Mouse (Mus musculus): ENCODE data around the gene Bco2. TPM values are rescaled to one million over a fixed set of nuclear protein-coding genes. Genes with fewer than 3 reads are reported as not detected.

The Bco2 gene
- polyA plus RNA-seq (2012; rRNA removed; ENCODE audit: low replicate concordance), result 0.36 and 1.1 TPM in 2 replicates

DNA sequence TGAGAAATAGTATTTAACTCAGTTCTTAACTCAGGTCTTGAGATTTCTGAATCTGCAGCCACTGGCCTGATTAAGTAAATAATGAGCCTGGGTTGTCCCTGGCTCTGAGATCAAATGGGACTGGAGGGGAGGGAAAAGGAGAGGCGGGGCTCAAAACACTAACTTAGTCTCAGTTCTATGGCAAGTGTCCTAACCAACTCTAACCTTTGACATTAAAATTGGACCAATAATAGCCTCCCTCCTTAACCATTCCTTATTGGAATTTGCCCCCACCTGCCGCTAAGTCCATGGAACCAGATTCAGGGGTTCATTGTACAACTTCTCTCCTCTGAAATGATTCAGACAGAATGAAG is at the start of gene Bco2:
Gene Bco2, minus strand, starts transcription at position 88 of the 353 bp plus-strand sequence.

DNA sequence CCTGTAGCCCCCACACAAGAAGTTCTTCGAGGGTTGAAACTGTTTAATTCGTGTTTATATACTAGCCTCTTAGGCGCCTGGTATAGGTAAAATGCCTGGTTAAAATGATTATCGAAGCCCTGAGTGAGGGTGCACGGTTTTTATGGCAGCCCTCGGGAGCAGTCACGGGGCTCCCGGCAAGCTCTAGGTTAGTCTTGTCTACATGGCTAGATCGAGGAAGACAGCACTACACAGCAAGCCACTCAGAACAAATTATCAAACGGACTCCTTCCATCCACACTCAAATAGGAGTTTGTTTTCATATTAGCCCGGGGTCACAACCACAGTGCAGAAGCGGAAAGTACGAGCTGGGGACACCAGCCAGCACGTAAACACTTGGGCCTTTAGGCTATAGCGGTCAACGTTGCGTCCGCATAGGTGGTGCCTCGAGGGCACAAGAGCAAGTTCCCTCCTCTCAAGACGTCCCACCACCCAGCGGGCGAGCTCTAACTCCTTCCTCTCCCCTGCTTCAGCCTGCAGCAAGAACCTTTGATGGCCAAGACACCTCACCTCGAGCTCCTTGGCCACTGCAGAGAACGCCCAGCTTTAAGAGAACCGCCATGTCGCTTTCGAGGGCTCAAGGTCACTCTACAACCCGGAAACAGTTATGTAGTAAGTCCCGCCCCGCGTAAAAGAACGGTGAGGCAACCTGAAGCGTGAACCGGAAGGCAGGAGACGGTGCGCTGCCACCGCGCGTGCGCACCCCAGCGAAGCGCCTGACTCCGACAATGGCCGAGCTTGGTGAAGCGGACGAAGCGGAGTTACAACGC is 48.4 kb upstream of the Bco2 start, which contains the start of the genes Sdhd and Timm8b:
Gene Sdhd, minus strand, starts transcription at position 624 of the 809 bp plus-strand sequence.
Gene Timm8b, plus strand, starts transcription at position 722 of the 809 bp plus-strand sequence.

DNA sequence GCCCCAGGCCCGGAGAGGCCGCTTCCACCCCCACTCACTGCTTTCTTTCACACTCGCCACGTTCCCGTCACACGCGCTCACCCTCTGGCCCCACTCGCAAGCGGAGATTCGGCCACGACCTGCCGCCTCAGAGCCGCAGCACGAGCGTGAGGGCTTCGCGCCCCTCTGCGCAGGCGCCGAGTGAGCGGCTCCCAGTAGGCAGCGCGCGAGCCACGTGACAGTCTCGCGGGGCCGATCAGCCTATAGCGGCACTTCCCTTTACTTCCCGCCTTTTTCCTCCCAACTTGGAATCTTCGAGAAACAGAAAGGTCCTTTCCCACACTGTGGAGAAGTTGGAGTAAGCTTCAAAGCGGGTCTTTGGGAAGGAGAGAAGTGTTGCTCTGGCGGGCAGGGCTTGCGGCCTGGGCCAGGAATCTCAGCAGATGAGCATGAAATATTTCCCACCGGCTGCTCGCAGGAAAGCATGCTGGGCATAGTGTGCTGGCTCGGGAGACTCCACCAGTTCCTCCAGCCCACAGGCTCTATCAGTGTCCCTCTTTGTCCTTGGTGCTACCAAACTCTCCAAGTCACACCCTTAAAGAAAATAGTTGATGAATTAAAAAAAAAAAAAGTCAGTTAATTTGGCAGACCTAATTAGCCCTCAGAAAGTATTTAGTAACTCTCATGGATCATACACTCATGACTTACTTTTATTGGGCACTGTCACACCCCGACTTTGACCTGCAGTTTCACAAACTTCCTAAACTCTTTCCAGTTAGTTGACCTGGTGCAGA is 6.3 kb upstream of the Bco2 start, which contains the start of gene Tex12:
Gene Tex12, minus strand, starts transcription at position 181 of the 773 bp plus-strand sequence.

GRCm38 (mm10) chr9:50554241-50555093 is 514 bp downstream of the Bco2 start, which contains the start of gene Il18:
Gene Il18, plus strand, starts transcription at chr9:50554827.

GRCm38 (mm10) chr9:50528293-50528892 is 26.6 kb downstream of the Bco2 start, which contains the start of gene Pts:
Gene Pts, minus strand, starts transcription at chr9:50528724.

GRCm38 (mm10) chr9:50494311-50494710 is 60.7 kb downstream of the Bco2 start, which contains the start of gene Plet1:
Gene Plet1, plus strand, starts transcription at chr9:50494525.

Other genes starting within 250 kb of the Bco2 start
- 140 and 237 TPM in 2 replicates for gene Rpl10-ps3, start 210.2 kb downstream of the Bco2 start, polyA plus RNA-seq (2012; rRNA removed; ENCODE audit: low replicate concordance)
- gene Plet1, start 60.7 kb downstream of the Bco2 start, polyA plus RNA-seq (2012; rRNA removed; ENCODE audit: low replicate concordance), result 0.49 and 173 TPM in 2 replicates
- 40.9 and 51.6 TPM in 2 replicates for gene Pts, start 26.5 kb downstream of the Bco2 start, polyA plus RNA-seq (2012; rRNA removed; ENCODE audit: low replicate concordance)
- 4.6 TPM in 2 replicates for gene Il18, start 354 bp downstream of the Bco2 start, polyA plus RNA-seq (2012; rRNA removed; ENCODE audit: low replicate concordance)
- not detected in 2 replicates for gene Tex12, start 6.1 kb upstream of the Bco2 start, polyA plus RNA-seq (2012; rRNA removed; ENCODE audit: low replicate concordance)
- 236 and 403 TPM in 2 replicates for gene Sdhd, start 48.6 kb upstream of the Bco2 start, polyA plus RNA-seq (2012; rRNA removed; ENCODE audit: low replicate concordance)
- gene Timm8b, start 48.7 kb upstream of the Bco2 start, polyA plus RNA-seq (2012; rRNA removed; ENCODE audit: low replicate concordance), result 196 and 264 TPM in 2 replicates
- gene Pih1d2, start 62.1 kb upstream of the Bco2 start, polyA plus RNA-seq (2012; rRNA removed; ENCODE audit: low replicate concordance), result 1.5 and 1.8 TPM in 2 replicates
- gene Nkapd1, start 62.3 kb upstream of the Bco2 start, polyA plus RNA-seq (2012; rRNA removed; ENCODE audit: low replicate concordance), result 4.9 and 8.5 TPM in 2 replicates
- gene Dlat, start 104.6 kb upstream of the Bco2 start, polyA plus RNA-seq (2012; rRNA removed; ENCODE audit: low replicate concordance), result 75.0 and 100 TPM in 2 replicates
- gene Dixdc1, start 184.3 kb upstream of the Bco2 start, polyA plus RNA-seq (2012; rRNA removed; ENCODE audit: low replicate concordance), result 3.5 and 9.6 TPM in 2 replicates
- gene 2310030G06Rik, start 191.4 kb upstream of the Bco2 start, polyA plus RNA-seq (2012; rRNA removed; ENCODE audit: low replicate concordance), result 1.7 and 5.9 TPM in 2 replicates
- 144 and 503 TPM in 2 replicates for gene Cryab, start 196.1 kb upstream of the Bco2 start, polyA plus RNA-seq (2012; rRNA removed; ENCODE audit: low replicate concordance)
- gene Hspb2, start 197.2 kb upstream of the Bco2 start, polyA plus RNA-seq (2012; rRNA removed; ENCODE audit: low replicate concordance), result 24.6 and 27.1 TPM in 2 replicates
- gene Fdxacb1, start 213.1 kb upstream of the Bco2 start, polyA plus RNA-seq (2012; rRNA removed; ENCODE audit: low replicate concordance), result 4.9 and 6.3 TPM in 2 replicates
- gene Alg9, start 219.8 kb upstream of the Bco2 start, polyA plus RNA-seq (2012; rRNA removed; ENCODE audit: low replicate concordance), result 38.9 and 56.4 TPM in 2 replicates
- 70.3 and 191 TPM in 2 replicates for gene 1110032A03Rik, start 220.3 kb upstream of the Bco2 start, polyA plus RNA-seq (2012; rRNA removed; ENCODE audit: low replicate concordance)

Data from subcutaneous adipose tissue, adult 2 months (tissue).